Mouse (Mus musculus) regulatory T cell (primary cell): ENCODE measurements around the gene Ube2dnl1.

Source experiments
- in situ Hi-C: fragments of 300-600 bp; cut with MboI, MseI; formaldehyde crosslinking; loops from one replicate; pipeline ENCODE4 v1.15.1; 2025; ENCODE audit warnings: high pct_unique_total_duplicates

Gene Ube2dnl1

DNA sequence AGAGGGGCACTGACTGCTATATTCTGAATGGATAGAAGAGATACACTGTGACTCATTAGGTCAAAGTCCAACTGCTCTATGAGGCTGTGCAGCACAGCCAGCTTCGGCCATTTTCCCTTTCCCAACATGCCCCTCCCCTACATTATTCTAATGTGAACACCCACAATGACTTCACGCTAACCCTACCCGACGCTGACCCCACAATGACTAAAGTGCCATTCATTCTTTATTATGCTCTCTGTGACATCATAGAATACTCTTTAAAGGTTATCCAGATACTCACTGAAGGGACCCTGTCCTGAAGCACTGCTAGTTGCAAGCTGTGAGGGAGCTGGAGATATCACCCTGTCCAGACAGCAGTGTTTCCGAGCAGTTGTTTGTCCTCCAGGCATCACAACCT is at the start of gene Ube2dnl1:
Gene Ube2dnl1 (plus strand): TSS at position 301 of the 400 bp plus-strand sequence.
- in situ Hi-C loops, result loop anchor here (25.0 kb wide), 1 partner anchor 533 kb away; no protein-coding TSS in a partner anchor

DNA sequence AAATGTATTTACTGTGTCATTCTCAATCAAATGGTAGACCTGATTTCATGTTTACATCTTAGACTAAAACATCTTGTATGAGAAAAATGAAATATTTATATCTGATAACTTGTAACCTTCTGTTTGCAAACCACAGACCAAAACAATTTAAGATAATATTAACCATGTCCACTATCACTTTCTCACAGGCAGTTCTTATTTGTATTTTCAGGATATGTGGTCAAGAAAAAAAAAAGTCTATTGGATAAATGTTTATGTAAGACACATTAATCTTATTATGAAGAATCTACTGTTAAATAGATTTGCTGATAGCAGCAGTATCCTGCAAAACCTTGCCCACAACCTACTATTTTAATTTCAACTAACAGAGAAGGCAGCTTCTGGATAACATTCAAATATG is 9.3 kb upstream of the Ube2dnl1 start:
- in situ Hi-C loops, result no loop called here

DNA sequence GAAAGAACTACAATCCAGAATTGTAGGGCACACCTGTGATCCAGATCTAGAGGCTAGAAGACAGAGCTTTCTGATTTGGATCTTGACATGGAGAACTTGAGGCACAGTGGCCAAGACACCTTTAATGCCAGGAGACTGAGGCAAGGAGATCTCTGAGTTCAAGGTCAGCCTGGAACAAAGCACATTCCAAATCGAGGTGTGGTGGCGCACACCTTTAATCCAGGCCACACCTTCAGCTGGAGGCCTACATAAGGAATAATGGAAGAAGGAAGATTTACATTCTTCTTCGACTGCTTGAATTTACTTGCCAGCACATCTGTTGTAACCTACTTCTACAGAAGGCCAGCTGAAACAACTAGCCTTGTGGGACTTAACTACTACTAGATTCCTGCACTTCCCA is 7.3 kb upstream of the Ube2dnl1 start:
- in situ Hi-C loops, result no loop called here

DNA sequence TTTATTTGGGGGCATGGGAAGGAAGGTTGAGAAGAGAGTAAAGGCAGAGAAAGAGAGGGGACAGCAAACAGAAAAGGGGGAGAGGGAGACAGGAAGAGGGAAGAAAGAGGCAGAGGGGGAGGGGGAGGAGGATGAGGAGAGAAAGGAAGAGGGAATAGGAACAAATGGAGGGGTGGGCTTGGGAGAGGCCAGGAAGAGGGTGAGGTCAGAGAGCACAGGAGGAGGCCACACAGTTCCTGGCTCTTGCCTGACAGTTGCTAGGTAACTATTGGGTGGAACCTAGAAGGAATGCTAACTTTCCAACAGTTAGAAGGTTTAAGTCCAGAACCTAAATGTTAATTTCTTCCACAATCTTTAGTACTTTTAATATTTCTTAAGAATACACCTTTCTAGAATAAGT is 1.4 kb upstream of the Ube2dnl1 start:
- in situ Hi-C loops, result loop anchor here (25.0 kb wide), 1 partner anchor 534 kb away; no protein-coding TSS in a partner anchor

DNA sequence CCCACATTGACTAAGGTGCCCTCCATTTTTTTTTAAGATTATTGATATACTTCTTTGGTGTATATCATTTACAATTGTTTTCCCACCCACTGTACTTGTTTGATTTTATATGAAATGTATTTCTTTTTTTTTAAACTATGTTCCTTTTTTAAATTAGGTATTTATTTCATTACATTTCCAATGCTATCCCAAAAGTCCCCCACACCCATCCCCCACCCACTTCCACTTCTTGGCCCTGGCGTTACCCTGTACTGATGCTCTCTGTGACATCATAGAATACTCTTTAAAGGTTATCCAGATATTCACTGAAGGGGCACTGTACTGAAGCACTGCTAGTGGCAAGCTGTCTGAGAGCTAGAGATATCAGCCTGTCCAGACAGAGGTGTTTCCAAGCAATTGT is 2.5 kb downstream of the Ube2dnl1 start, which contains the start of gene Ube2dnl2:
Gene Ube2dnl2 (plus strand): TSS at position 301 of the 400 bp plus-strand sequence.
- in situ Hi-C loops, result loop anchor here (25.0 kb wide), 1 partner anchor 530 kb away; no protein-coding TSS in a partner anchor

DNA sequence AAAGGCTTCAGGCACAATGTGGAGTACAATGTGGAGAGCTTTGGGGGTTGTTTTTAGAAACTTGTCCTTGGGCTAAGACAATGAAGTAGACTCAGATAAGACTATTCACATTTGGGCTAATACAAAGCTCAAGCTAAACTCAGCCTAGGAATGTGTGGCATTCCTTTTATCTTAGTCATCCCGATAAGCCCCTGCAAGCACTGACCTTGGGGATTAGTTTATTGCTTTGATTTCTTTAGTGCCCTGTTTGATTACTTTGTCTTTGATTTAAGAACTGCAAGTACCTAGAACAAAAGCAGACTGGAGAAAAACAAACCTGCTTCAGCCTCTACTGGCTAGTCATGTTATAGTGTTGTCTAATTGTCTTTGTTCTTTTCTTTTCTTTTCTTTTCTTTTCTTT is 50.3 kb downstream of the Ube2dnl1 start:
- in situ Hi-C loops, result no loop called here
